Mouse (Mus musculus): ENCODE data around the gene C1qa.

DNA sequence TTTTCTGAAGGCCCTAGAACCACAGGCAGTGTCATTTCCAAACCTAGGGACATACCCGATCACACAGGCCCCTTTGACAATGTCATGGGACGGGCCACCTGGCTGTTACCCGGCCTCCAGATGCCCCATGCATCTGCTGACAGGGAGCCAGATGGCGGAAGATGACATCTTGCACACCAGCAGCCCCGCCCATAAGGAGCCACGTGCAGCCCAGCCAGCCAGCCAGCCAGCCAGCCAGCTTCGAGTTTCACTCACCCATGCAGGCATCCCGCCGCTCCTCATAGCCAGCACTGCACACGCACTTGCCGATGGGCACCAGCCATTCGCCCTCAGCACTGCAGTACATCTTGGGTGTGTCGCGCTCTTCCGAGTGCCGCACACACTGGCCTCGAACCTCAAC lies 46.8 kb upstream of the C1qa start:
- TF ChIP-seq CTCF (IDR thresholded peaks at IDR 0.05) (no peak), EP300 (IDR thresholded peaks at IDR 0.05) (no peak)
